Mouse (Mus musculus): Measurements from ENCODE around the gene Snta1.

Gene Snta1

DNA sequence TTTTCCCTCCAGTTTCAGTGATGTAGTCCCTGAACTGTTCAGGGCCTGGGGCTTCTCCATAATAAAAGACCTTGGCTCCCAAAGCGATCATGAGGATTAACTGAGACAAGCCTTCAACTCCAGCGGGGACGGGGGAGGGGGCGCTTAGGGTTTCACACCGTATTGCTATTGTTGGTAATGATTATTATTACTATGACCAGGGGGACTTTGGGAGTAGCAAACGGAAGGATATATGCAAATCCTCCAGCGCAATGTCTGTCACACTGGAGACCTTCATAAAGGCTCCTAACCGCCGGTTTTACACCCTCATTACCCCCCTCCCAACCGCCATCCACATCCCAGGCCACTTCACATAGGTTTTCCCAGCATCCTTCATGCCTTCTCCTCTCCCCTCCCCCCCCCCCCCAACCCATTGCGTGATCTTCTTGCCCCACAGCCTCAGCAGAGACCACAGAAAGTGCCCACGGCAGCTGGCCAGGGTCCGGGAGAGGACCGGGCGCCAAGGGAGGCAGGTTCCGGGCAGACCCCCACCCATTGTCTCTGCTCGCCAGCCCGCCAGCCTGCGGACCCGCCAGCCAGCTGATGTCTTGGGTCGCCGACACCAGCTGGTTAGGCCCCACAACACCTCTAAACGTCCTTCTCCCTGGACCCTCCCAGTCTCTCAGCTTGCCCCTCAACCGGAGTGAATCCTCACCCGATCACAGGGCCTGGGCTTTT is 18.4 kb upstream of the Snta1 start:
- in situ Hi-C loops (cut with MboI; ENCODE audit: low pct_unique_long_range_greater_than_20kb in 1 of 2, low sequenced_read_pairs in 2 of 2, unreplicated experiment in 1 of 2), result loop anchor here in 1 of 2 experiments (10.0 kb wide), 1 partner anchor 478 kb away; no protein-coding TSS in a partner anchor

- in situ Hi-C loops (cut with MboI; ENCODE audit: low pct_unique_long_range_greater_than_20kb in 1 of 2, low sequenced_read_pairs in 2 of 2, unreplicated experiment in 1 of 2), result loop anchor here in 1 of 2 experiments (10.0 kb wide), 1 partner anchor 479 kb away; no protein-coding TSS in a partner anchor
Observed at GRCm38 (mm10) chr2:154425522-154425921, 17.6 kb upstream of the Snta1 start.

GRCm38 (mm10) chr2:154423548-154423947 is 15.6 kb upstream of the Snta1 start:
- in situ Hi-C loops (cut with MboI; ENCODE audit: low pct_unique_long_range_greater_than_20kb in 1 of 2, low sequenced_read_pairs in 2 of 2, unreplicated experiment in 1 of 2), result loop anchor here in 1 of 2 experiments (10.0 kb wide), 1 partner anchor 481 kb away; no protein-coding TSS in a partner anchor

DNA sequence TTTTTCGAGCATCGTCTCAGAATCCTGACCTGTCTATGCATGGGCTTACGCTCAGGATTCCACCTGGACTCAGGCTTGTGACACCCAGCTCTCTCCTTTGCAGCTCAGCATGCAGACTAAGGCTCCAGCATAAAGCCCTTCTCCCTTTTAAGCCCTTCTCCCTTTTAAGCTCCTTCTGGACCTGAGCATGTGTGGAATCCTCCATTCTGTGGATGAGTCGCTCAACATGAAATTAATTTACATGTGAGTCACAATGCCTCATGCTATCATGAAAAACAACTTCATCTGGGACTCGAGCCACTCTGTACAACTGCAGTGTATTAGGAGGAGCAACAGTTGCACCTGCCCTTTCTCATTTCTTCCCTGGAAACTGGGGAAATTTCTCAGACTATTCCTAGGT is 14.3 kb upstream of the Snta1 start:
- in situ Hi-C loops (cut with MboI; ENCODE audit: low pct_unique_long_range_greater_than_20kb in 1 of 2, low sequenced_read_pairs in 2 of 2, unreplicated experiment in 1 of 2), result loop anchor here in 1 of 2 experiments (10.0 kb wide), 1 partner anchor 483 kb away; no protein-coding TSS in a partner anchor

DNA sequence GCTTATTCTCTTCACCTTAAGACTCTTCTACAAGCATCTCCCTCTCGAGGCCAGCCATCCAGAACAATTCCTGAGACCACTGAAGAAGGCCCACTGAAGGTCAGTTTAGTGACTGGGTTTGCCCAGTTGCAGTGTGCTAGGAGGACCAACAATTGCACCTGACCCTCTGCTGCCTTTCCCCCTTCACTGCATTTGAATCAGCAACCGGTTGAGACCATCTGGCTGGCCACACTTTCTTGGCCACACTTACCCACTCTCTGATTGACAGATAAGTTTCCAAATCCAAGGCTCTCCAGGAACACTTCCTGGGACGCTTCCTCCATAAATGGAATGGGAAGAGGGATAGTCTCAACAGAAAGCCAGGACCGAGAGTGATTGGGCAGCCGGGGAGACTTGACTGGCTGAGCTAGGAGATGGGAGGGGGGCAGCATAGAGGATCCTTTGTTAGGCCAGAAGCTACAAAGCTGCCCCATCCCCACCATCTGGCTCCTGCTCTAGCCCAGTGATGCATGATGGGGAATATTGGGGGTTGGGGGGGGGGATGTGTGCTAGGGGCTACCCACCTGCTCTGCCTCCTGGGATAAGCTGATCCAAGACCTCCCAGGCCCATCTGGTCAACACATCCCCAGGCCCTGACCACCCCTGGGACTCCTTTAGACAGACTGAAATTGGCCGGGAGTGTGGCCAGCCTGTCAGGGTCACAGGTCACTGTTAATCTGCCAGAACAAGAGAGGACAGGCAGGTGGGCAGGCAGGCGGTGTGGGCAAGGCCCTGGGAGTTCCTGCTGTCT is 13.2 kb upstream of the Snta1 start:
- in situ Hi-C loops (cut with MboI; ENCODE audit: low pct_unique_long_range_greater_than_20kb in 1 of 2, low sequenced_read_pairs in 2 of 2, unreplicated experiment in 1 of 2), result loop anchor here in 1 of 2 experiments (10.0 kb wide), 1 partner anchor 484 kb away; no protein-coding TSS in a partner anchor

GRCm38 (mm10) chr2:154419631-154420515 is 12.0 kb upstream of the Snta1 start:
- in situ Hi-C loops (cut with MboI; ENCODE audit: low pct_unique_long_range_greater_than_20kb in 1 of 2, low sequenced_read_pairs in 2 of 2, unreplicated experiment in 1 of 2), result loop anchor here (10.0 kb wide), 3 partner anchors 125 to 485 kb away; partner anchors contain the start of gene 1700003F12Rik (in 2 of the 2)

GRCm38 (mm10) chr2:154418001-154418400 is 10.1 kb upstream of the Snta1 start:
- in situ Hi-C loops (cut with MboI; ENCODE audit: low pct_unique_long_range_greater_than_20kb in 1 of 2, low sequenced_read_pairs in 2 of 2, unreplicated experiment in 1 of 2), result loop anchor here (10.0 kb wide), 2 partner anchors 127 to 167 kb away; partner anchors contain the start of gene 1700003F12Rik (in 2 of the 2)

DNA sequence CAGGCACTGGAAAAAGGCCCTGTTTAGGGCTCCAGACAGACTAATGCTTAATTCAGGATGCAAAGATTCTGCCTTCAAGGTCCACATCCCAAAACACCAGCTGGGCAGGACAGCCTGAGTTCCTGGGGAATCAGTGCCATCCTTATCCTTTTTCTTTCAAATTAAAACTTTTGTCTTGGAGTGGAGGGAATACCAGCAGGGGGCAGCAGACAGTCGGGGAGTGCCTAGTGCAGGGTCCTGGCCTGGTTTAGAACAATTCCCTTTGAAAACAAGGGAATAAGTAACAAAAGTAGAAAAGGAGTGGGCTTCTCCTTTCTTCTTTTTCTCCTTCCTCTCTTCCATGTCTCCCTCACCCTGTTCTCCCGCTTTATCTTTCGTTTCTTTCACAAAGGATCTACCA is 9.2 kb upstream of the Snta1 start:
- in situ Hi-C loops (cut with MboI; ENCODE audit: low pct_unique_long_range_greater_than_20kb in 1 of 2, low sequenced_read_pairs in 2 of 2, unreplicated experiment in 1 of 2), result loop anchor here (10.0 kb wide), 2 partner anchors 128 to 168 kb away; partner anchors contain the start of gene 1700003F12Rik (in 2 of the 2)

- in situ Hi-C loops (cut with MboI; ENCODE audit: low pct_unique_long_range_greater_than_20kb in 1 of 2, low sequenced_read_pairs in 2 of 2, unreplicated experiment in 1 of 2), result loop anchor here (5.0 to 10.0 kb wide), 3 partner anchors 133 to 173 kb away; partner anchors contain the start of gene 1700003F12Rik (in 2 of the 2)
Observed at GRCm38 (mm10) chr2:154412018-154412666, 4.2 kb upstream of the Snta1 start.

GRCm38 (mm10) chr2:154410355-154410754 is 2.5 kb upstream of the Snta1 start:
- in situ Hi-C loops (cut with MboI; ENCODE audit: low pct_unique_long_range_greater_than_20kb in 1 of 2, low sequenced_read_pairs in 2 of 2, unreplicated experiment in 1 of 2), result loop anchor here (5.0 to 10.0 kb wide), 3 partner anchors 134 to 174 kb away; partner anchors contain the start of gene 1700003F12Rik (in 2 of the 2)

GRCm38 (mm10) chr2:154407063-154407642 is 746 bp downstream of the Snta1 start:
- in situ Hi-C loops (cut with MboI; ENCODE audit: low pct_unique_long_range_greater_than_20kb in 1 of 2, low sequenced_read_pairs in 2 of 2, unreplicated experiment in 1 of 2), result no loop called here

GRCm38 (mm10) chr2:154405447-154405994 is 2.4 kb downstream of the Snta1 start:
- in situ Hi-C loops (cut with MboI; ENCODE audit: low pct_unique_long_range_greater_than_20kb in 1 of 2, low sequenced_read_pairs in 2 of 2, unreplicated experiment in 1 of 2), result no loop called here

- in situ Hi-C loops (cut with MboI; ENCODE audit: low pct_unique_long_range_greater_than_20kb in 1 of 2, low sequenced_read_pairs in 2 of 2, unreplicated experiment in 1 of 2), result no loop called here
Observed at GRCm38 (mm10) chr2:154402811-154403210, 5.1 kb downstream of the Snta1 start.

DNA sequence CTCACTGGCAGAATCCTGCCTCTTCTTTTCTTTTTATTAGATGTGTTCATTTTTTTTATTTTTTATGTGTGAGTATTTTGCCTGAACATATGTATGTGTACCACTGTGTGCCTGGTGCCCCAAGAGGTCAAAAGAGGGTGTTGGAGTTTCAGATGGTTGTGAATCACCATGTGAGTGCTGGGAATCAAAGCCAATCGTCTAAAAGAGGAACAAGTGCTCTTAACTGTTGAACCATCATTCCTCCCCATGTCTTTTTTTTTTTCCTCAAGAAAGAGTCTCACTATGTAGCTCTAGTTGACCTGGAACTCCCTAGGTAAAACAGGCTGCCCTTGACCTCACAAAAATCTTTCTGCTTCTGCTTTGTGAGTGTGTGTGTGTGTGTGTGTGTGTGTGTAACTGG is 5.9 kb downstream of the Snta1 start:
- in situ Hi-C loops (cut with MboI; ENCODE audit: low pct_unique_long_range_greater_than_20kb in 1 of 2, low sequenced_read_pairs in 2 of 2, unreplicated experiment in 1 of 2), result no loop called here

DNA sequence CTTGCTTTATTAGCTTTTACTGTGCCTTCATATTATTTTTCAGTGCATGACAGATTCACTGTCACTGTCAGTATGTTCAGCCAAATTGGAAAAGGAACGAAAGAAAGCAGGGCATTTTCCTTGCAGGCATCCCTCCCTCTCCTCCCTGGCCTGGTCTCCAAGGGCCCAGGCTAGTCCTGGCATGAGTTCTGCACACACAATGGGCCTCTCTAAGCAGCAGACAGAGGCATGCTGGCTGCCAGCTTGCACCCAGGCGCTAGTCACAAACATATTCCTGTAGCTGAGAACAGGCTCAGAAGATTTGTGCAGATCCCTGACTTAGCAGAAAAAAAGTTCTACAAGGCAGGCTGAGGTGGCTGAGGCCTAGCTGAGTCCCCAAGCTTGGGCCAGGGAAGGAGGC is 8.6 kb downstream of the Snta1 start:
- in situ Hi-C loops (cut with MboI; ENCODE audit: low pct_unique_long_range_greater_than_20kb in 1 of 2, low sequenced_read_pairs in 2 of 2, unreplicated experiment in 1 of 2), result no loop called here

DNA sequence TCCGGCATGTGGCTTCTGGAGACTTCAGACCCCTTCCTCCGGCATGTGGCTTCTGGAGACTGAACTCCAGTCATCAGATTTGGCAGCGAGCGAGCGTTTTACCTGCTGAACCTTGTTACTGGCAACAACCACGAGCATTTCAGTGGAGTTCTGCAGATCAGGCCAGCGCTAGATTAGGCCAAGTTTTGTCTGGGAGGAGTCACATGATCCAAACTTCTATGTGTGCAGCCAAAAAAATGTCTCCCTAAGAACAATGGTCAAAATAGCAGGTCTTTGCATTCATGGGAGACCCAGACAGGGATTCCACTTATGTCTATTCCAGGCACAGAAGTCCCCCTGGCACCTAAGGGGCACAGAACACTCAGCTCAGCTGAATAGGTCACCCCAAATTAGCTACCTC is 9.6 kb downstream of the Snta1 start:
- in situ Hi-C loops (cut with MboI; ENCODE audit: low pct_unique_long_range_greater_than_20kb in 1 of 2, low sequenced_read_pairs in 2 of 2, unreplicated experiment in 1 of 2), result no loop called here

DNA sequence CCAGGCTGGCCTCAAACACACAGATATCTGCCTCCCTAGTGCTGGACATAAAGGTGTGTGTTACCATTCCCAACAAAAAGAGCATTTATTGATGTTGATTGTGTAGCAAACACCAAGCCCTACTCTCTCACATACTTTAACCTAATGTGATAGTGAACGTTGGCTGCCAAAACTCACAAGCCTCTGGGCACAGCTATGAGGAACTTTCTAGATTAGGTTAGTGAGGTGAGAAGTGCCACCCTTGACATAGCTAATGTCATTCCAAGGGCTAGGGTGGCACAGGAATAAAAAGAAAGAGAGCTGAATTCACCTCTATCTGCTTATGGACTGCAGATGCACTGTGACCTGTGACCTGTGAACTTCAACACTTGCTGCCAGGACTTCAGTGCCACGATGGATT is 11.4 kb downstream of the Snta1 start:
- in situ Hi-C loops (cut with MboI; ENCODE audit: low pct_unique_long_range_greater_than_20kb in 1 of 2, low sequenced_read_pairs in 2 of 2, unreplicated experiment in 1 of 2), result no loop called here
